Mouse (Mus musculus) cerebellum, postnatal 10 days (tissue): ENCODE measurements around the gene Rabep1.
"Not testable (repeated sequence)": the region's sequence is repeated elsewhere in the genome, so short reads cannot be mapped to it uniquely, and the experiment has no call there.

Experiments used
- DNase-seq, 2 experiments: peaks; one replicate each; pipeline ENCODE4 v3.0.0; 2021; ENCODE audit warnings: mixed read lengths in 2 of 2

The Rabep1 gene

GRCm38 (mm10) chr11:70898182-70898581, 53.6 kb downstream of the Rabep1 start:
- not testable (repeated sequence) for DNase-seq

- DNase-seq = no peak
These were observed 62.1 kb downstream of the Rabep1 start for GRCm38 (mm10) chr11:70906681-70907080.

GRCm38 (mm10) chr11:70911323-70911722, 66.7 kb downstream of the Rabep1 start:
- no peak for DNase-seq

GRCm38 (mm10) chr11:70911920-70912319, 67.3 kb downstream of the Rabep1 start:
- DNase-seq = no peak

GRCm38 (mm10) chr11:70917896-70918295, 73.3 kb downstream of the Rabep1 start:
- DNase-seq = peak in 1 of 2 experiments; percentile 9

GRCm38 (mm10) chr11:70919524-70919923, 74.9 kb downstream of the Rabep1 start:
- DNase-seq = no peak

GRCm38 (mm10) chr11:70931461-70931860, 86.9 kb downstream of the Rabep1 start:
- DNase-seq = no peak

- DNase-seq = no peak
These were observed 90.7 kb downstream of the Rabep1 start for GRCm38 (mm10) chr11:70935316-70935715.

GRCm38 (mm10) chr11:70942596-70942995, 98.0 kb downstream of the Rabep1 start:
- no peak for DNase-seq

GRCm38 (mm10) chr11:70943651-70944050, 99.1 kb downstream of the Rabep1 start:
- peak; percentile 45 to 50 for DNase-seq

- DNase-seq = no peak
These were observed 100.6 kb downstream of the Rabep1 start for GRCm38 (mm10) chr11:70944935-70945817.

GRCm38 (mm10) chr11:70954711-70955110, 110.1 kb downstream of the Rabep1 start:
- DNase-seq = no peak

GRCm38 (mm10) chr11:70960786-70961554, 116.4 kb downstream of the Rabep1 start:
- DNase-seq = no peak

- no peak for DNase-seq
These were observed 119.8 kb downstream of the Rabep1 start for GRCm38 (mm10) chr11:70964222-70964907.

GRCm38 (mm10) chr11:70969271-70969794, 124.8 kb downstream of the Rabep1 start:
- no peak for DNase-seq

- DNase-seq = peak; percentile 95
These were observed 125.4 kb downstream of the Rabep1 start, which contains the start of the genes Nup88 and Rpain for GRCm38 (mm10) chr11:70969821-70970559. Nup88 (minus strand) TSS chr11:70969973. Rpain (plus strand) TSS chr11:70970213.

GRCm38 (mm10) chr11:70970560-70971540, 126.3 kb downstream of the Rabep1 start:
- peak in 1 of 2 experiments; percentile 10 for DNase-seq

- no peak for DNase-seq
These were observed 128.0 kb downstream of the Rabep1 start for GRCm38 (mm10) chr11:70972586-70972985.

- peak; percentile 25 to 35 for DNase-seq
These were observed 129.4 kb downstream of the Rabep1 start for GRCm38 (mm10) chr11:70973947-70974346.

GRCm38 (mm10) chr11:70975193-70975592, 130.6 kb downstream of the Rabep1 start:
- no peak for DNase-seq

GRCm38 (mm10) chr11:70977293-70977692, 132.7 kb downstream of the Rabep1 start:
- no peak for DNase-seq
